Mouse (Mus musculus) right cerebral cortex, adult 18-20 months (tissue): ENCODE data around the gene Btbd11.
"Not testable (repeated sequence)": the region's sequence is repeated elsewhere in the genome, so short reads cannot be mapped to it uniquely, and the experiment has no call there.

Experiments
- DNase-seq: peaks from one replicate; pipeline ENCODE4 v3.0.0; 2022; ENCODE audit warnings: mixed read lengths

Btbd11 gene

GRCm38 (mm10) chr10:85694429-85694828 lies 307.8 kb downstream of the Btbd11 start:
- not testable (repeated sequence) for DNase-seq

DNA sequence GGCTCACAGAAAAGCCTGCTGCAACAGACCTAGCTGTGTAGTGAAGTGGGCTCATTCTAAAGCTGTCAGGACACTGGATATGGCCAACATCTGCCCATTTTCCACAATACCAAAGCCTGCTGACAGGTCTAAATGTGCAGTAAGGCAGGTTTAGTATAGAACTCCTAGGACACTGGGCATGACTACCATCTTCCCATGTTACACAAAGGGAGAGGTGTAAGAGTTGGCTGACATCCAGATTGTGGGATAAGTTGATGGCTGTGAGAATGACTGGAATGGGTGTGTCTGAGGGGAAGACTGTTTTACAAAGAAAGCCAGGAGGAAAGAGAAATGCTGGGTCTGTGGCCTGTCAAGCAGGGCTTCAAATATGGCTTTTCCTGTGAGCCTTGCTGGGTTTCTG lies 313.1 kb downstream of the Btbd11 start:
- no peak for DNase-seq

DNA sequence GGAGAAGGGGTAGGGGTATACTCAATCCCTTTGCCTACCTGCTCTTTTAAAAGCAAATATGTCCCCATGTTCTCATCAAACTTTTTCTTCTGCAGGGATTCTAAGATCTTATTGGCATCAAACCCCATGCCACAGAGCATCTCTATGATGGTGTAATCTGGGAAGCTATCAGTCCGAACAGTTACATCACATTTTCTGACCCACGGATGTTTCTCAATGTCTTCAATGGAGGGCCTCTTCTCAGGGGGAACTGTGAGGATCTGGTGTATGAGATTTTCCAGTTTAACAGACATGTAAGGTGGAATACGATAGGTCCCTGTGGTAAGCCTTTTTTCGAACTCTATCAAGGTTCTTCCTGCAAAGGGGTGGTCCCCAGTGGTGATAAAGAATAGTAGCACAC lies 323.2 kb downstream of the Btbd11 start:
- not testable (repeated sequence) for DNase-seq
